Mouse (Mus musculus): ENCODE data around the gene Adgrl3.

Adgrl3 gene

DNA sequence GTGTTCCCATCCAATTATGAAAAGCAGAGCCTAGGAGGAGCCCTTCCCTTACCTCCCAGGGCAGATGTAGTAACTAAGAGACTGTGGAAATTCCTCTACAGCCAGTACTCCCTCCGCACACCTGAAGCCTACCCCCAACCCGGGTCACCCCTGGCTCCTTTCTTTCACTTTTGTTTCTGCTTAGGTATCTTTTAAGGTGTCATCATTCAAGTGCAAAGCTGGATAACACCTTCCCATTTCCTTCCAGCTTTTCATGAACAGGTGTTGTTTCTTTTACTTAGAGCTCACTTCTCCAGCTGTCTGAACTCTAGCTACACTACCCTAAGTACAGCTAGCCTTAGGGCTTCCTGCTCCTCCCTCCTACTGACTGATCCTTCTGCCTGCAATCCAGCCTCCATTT is 634.0 kb downstream of the Adgrl3 start:
- DNase-seq (ENCODE audit: low read depth, low spot score), result no peak

DNA sequence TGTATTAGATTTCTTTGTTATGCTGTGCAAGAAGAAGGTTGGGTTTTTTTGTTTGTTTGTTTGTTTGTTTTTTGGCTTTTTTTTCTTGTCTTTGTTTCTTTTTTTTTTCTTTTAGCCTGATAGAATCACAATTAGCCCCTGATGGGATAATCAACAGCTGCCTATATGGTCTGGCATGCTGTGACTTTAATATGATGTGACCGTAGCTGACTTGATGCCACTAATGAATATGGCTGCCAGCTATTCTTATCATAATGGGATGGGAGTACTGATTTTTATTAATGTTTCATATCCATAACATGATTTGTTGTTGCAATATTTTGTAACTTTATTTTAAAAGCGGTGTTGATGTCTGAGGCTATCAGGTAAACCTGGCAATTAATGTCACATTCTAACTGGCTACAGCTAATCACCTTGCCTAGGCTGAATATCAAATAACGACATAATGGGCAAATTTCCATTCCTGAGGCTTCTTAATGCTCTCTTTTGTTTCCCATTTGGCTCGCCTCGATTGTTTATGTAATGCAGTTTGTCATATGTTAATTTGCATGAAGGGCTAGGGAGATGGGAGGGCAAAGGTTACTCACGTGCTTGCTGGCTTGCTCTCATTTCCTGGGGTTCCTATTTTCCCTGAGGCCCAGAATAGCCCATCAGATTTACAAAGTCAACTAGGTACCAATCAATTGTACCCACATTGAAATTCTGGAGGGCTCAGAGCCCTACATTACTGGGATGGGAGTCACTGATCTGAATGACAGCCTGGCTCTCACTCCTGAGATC is 641.9 kb downstream of the Adgrl3 start:
- DNase-seq (ENCODE audit: low read depth, low spot score), result peak; percentile 9

DNA sequence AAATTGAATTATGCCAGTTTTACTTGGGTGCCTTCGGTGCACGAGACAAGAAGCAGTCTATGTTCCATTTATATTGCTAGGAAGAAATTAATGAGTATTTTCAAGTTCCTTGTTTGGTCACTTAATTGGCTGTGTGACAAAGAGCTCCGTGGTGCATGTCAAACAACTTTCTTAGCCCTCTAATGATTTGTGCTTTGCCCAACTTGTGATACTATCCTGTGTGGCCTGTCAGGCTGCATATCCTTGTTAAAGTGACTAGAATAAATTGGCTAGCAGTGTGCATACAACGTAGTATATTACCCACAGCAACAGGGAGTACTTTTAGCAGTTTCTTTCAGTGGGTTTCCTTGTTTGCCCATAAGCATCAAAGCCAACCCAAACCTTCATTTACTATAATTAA is 651.1 kb downstream of the Adgrl3 start:
- DNase-seq (ENCODE audit: low read depth, low spot score), result no peak

DNA sequence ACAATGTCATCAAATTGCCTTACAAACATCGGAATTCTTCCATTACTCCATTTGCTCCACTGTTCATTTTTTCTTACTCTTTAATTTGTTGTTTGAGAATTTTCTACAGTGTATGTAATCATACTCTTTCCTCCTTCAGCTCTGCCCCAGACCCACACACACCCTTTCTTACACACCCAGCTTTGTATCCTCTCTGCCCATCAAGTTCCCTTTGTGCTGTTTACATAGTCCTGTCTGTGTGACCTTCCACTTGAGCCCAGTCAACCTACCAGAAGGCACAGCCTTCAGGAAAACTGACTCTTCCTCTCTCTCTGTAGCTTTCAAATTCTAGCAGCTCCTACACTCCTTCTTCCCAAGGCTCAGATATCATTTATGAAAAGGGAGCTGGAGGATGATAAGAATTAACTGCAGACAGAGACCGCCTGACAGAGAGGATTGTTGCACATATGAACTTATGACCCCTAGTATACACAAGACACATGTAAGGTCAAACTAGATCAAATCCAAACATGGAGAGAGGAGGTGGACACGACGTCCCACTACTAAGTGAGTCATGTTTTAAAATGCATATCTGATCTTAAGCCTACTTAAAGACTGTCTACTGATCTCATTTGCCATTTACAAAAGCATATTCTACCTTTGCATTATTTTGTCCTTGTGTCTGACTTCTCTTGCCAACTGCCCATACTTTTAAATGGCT is 654.5 kb downstream of the Adgrl3 start:
- DNase-seq (ENCODE audit: low read depth, low spot score), result no peak

- no peak for DNase-seq (ENCODE audit: low read depth, low spot score)
These were observed 655.0 kb downstream of the Adgrl3 start for GRCm38 (mm10) chr5:81674975-81675371.

- no peak for DNase-seq (ENCODE audit: low read depth, low spot score)
These were observed 657.0 kb downstream of the Adgrl3 start for GRCm38 (mm10) chr5:81676896-81677295.

DNA sequence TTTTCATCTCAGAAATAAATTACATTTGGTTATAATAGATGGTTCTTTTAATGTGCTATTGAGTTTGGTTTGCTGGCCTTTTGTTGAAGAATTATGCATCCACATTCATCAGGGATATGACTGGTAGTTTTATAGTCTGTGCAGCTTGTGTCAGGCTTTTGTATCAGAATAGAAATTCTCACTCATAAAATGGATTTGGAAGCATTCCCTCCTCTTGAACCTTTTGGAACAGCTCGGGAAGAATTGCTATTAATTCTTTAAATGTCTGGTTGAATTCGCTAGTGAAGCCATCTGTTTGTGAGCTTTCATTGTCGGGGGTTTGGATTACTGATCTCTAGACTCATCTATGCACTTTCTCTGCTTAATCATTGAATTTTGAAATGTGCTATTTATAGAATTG is 666.3 kb downstream of the Adgrl3 start:
- DNase-seq (ENCODE audit: low read depth, low spot score), result no peak

GRCm38 (mm10) chr5:81686845-81687244 is 666.9 kb downstream of the Adgrl3 start:
- DNase-seq (ENCODE audit: low read depth, low spot score), result no peak

DNA sequence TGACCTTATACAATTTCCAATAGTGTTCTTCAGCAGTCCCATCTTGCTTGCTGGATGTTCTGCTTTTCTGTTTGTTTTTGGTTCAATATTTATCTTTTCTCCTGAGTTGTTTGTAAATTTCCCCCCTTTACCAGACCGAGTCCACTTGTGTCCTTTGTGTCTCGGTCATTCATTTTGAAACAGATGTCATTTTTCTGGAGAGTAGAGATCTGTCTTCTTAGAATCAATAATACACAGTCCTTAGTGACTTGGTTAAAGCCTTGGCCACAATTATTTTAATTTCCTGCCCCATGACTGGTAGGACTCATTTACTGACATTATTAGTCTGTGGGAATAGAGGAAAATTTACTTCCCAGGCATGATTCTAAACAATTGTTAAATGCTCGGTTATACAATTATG is 709.7 kb downstream of the Adgrl3 start:
- no peak for DNase-seq (ENCODE audit: low read depth, low spot score)

GRCm38 (mm10) chr5:81736008-81736407 is 716.1 kb downstream of the Adgrl3 start:
- DNase-seq (ENCODE audit: low read depth, low spot score), result peak; percentile 39

DNA sequence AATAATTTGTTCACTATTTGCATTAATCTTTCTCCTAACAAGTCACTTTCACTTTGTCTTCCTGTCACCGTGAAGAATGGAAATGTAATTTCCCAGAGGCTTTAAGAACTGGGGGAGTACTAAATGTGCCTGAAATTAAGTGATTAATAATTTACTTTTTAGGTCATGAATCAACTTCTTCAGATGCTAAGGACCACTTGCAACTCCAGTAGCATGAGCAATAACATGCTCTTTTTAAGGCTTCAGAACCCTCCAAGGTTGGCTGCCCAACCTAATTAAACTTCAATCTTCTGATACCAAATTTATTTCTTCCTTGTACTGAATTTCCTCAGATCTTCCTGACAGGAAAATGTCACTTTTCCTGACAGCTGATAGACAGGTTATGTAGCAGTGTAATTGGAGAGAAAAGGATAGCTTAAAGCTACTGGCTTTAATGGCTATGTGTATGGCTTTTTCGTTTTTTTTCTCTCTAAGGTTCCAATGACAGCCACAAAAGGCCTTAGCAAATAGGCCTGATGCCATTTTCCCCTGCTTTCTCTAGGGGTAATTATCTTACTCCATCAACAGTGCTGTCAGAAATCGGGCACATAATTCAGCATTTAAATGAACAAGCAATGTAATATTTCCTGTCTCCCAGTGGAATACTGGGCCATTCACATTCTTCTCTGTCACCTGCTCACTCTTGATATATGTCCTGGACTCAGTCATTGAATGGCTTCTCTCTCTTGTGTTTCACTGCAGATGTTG is 718.5 kb downstream of the Adgrl3 start:
- peak; percentile 72 for DNase-seq (ENCODE audit: low read depth, low spot score)

GRCm38 (mm10) chr5:81752426-81752825 is 732.5 kb downstream of the Adgrl3 start:
- DNase-seq (ENCODE audit: low read depth, low spot score), result no peak

DNA sequence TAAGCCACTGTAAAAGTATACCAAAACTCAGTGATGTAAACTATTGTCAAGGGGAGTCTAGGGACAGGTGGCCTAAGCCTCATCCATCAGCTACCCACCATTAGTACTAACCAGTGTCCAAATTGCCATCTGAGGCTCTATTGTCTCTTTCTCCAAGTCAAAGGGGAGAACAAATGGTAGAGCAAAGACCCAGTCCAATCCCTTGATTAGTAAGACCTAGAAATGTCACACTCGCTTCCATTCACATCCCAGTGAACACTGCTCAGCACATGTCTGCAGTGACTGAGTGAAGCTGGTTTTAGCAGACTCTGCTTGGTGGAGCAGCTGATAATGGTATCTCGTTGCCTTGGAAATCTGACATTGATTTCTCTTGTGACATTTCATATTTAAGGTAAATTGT is 735.8 kb downstream of the Adgrl3 start:
- no peak for DNase-seq (ENCODE audit: low read depth, low spot score)

DNA sequence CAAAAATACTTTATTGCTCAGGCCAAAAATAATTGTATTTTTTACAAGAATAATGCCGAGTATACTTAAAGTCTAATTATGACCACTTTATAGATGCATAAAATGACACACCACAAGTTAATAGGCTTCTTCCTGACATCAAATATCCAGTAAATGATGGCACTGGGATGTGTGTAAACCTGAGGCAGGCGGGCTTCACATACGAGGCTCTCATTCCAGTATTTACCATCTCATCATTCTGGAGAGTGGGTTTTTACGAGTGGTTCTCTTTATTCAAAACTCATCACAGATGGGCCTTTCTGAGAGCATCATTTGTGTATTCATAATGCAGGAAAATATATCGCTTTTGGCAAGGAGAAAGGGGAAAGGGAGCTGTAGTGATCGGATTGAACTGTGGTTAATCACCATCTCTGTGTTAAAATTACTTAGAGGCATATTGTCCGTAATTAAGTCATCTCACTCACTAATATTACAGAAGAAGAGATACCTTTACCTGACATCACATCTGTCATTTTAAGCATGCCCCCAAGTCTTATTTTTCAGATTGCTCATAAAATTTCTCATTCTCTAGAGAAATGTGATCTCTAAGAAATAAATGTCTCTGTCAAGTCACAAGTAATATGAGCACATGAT is 737.3 kb downstream of the Adgrl3 start:
- no peak for DNase-seq (ENCODE audit: low read depth, low spot score)

- no peak for DNase-seq (ENCODE audit: low read depth, low spot score)
These were observed 756.3 kb downstream of the Adgrl3 start for GRCm38 (mm10) chr5:81776234-81776633.

DNA sequence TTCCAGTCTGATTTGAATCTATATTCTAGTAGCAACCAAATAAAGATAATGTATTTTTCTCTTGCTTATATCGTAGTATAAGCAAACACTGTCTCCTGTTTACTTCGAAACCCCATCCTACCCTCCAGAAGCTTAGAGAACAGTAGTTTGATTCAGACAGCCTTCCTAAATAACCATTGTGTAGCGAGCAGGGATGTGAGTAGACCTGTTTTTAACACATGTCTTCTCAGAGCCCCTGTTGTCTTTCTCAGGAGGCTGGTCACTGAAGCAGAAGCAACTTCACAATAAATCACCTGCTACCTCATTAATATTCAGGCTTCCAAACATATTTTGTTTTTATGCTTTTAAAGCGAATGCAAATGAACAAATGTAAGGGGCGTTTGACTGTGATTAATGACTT is 756.8 kb downstream of the Adgrl3 start:
- DNase-seq (ENCODE audit: low read depth, low spot score), result peak; percentile 34

- DNase-seq (ENCODE audit: low read depth, low spot score), result peak; percentile 19
These were observed 764.8 kb downstream of the Adgrl3 start for GRCm38 (mm10) chr5:81784770-81785169.

DNA sequence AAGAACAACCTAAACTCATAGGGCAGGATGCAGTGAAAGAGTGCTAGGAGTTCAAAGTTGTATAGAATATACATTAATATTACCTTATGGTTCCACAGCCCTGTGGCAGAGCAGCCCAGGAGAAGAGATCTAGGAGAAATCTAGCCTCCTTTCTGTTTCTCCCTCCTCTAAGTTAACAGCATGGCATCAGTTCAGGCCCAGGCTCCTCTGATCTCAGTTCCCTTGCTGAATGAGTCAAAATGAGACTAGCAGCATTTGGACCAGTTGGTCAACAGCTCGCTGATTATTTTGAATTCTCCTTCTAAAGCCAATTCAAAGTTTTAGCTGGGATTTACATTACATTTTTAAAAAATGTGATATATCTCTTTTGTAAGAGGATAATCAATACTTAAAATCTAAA is 770.8 kb downstream of the Adgrl3 start:
- no peak for DNase-seq (ENCODE audit: low read depth, low spot score)

DNA sequence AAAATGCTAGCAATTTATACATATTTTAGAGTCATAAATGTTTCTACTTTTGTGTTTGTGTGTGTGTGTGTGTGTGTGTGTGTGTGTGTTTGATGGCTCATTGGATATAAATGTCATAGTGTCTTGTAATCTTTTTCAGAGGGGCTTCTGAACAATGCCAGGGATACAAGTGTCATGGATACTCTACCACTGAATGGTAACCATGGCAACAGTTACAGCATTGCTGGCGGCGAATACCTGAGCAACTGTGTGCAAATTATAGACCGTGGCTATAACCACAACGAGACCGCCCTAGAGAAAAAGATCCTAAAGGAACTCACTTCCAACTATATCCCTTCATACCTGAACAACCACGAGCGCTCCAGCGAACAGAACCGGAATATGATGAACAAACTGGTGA is 774.2 kb downstream of the Adgrl3 start:
- no peak for DNase-seq (ENCODE audit: low read depth, low spot score)

DNA sequence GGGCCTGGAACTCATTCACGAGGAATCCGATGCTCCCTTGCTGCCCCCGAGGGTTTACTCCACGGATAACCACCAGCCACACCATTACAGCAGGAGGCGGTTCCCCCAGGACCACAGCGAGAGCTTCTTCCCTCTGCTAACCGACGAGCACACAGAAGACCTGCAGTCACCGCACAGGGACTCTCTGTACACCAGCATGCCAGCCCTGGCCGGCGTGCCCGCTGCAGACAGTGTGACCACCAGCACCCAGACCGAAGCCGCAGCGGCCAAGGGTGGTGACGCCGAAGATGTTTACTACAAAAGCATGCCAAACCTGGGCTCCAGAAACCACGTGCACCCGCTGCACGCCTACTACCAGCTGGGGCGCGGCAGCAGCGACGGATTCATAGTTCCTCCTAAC is 774.7 kb downstream of the Adgrl3 start:
- DNase-seq (ENCODE audit: low read depth, low spot score), result no peak

- DNase-seq (ENCODE audit: low read depth, low spot score), result no peak
These were observed 776.2 kb downstream of the Adgrl3 start for GRCm38 (mm10) chr5:81796128-81796527.

GRCm38 (mm10) chr5:81810966-81811365 is 791.0 kb downstream of the Adgrl3 start:
- DNase-seq (ENCODE audit: low read depth, low spot score), result no peak

Data from mesoderm, embryonic 11.5 days (tissue).